Mouse (Mus musculus) kidney, adult 2 months (tissue): ENCODE measurements around the gene Ctsll3. TPM values are rescaled to one million over a fixed set of nuclear protein-coding genes. Genes with fewer than 3 reads are reported as not detected.
A peak's percentile ranks its signal among the peaks of the same experiment; 100 is the strongest.

Experiments
- DNase-seq: peaks from one replicate; pipeline ENCODE4 v3.0.0; 2021
- H3K27ac ChIP-seq: fragments of 200-500 bp; 2 replicates; pipeline ENCODE4 v1.5.1; 2012; ENCODE audit warnings: low read depth, low read length, control low read depth, inconsistent platforms; ENCODE audit not compliant: insufficient read depth
- H3K27me3 ChIP-seq: fragments of 200-500 bp; replicated peaks from 2 replicates; pipeline ENCODE4 v1.6.1; 2012; ENCODE audit warnings: mild to moderate bottlenecking, moderate library complexity, low read length, inconsistent platforms; ENCODE audit not compliant: control insufficient read depth, insufficient read depth
- H3K36me3 ChIP-seq: fragments of 200-500 bp; 2 replicates; pipeline ENCODE4 v1.6.1; 2012; ENCODE audit warnings: mild to moderate bottlenecking, moderate library complexity, low read length, inconsistent platforms; ENCODE audit not compliant: control insufficient read depth, insufficient read depth
- H3K4me1 ChIP-seq: fragments of 200-500 bp; 2 replicates; pipeline ENCODE4 v1.6.1; 2011; ENCODE audit warnings: low read length; ENCODE audit not compliant: control insufficient read depth, insufficient read depth
- H3K4me3 ChIP-seq: fragments of 200-500 bp; 2 replicates; pipeline ENCODE4 v1.5.1; 2011; ENCODE audit warnings: mild to moderate bottlenecking, low read depth, low read length, control low read depth; ENCODE audit not compliant: insufficient read depth
- CTCF ChIP-seq: fragments of 200-500 bp; conservative IDR thresholded peaks from 2 replicates; pipeline ENCODE4 v1.5.1; 2011; ENCODE audit warnings: low read depth, mild to moderate bottlenecking, control low read depth, low read length, moderate library complexity, mixed read lengths; ENCODE audit not compliant: insufficient read depth, insufficient read length
- POLR2A ChIP-seq: fragments of 200-500 bp; IDR thresholded peaks from one replicate; pipeline ENCODE4 v1.6.1; 2011; ENCODE audit warnings: low read depth, low read length, control low read depth
- WGBS: fragments of 180-500 bp; shearing (Covaris S2); methylation state at CpG from one replicate; pipeline ENCODE4 v1.1.7; 2018; 5-methylcytosine and 5-hydroxymethylcytosine counted together
- polyA plus RNA-seq: library from polyadenylated mRNA; depleted of rRNA; stranded (reverse); fragments of >200 nt; gene quantifications from 2 replicates; pipeline ENCODE4 v1.2.3, GENCODE M21; 2012; rRNA removed

Gene Ctsll3
- polyA plus RNA-seq, 1 experiment: not detected

- no peak for TF ChIP-seq POLR2A
- TF ChIP-seq CTCF: no peak
- no peak for DNase-seq
- Histone ChIP-seq H3K27me3 (no peaks in the 10 kb centered on the region), H3K36me3 (no peaks in the 10 kb centered on the region; the same call in none of the 2 replicates), H3K4me1 (no peaks in the 10 kb centered on the region), H3K4me3 (no peak overlapping the region), H3K27ac (no peak overlapping the region)
- WGBS: 72% methylated on average over 7 of the region's 7 CpGs
Observed at GRCm38 (mm10) chr13:60750930-60751329, 51.7 kb downstream of the Ctsll3 start.

- DNase-seq: peak; percentile 33
- no peaks in the 10 kb centered on the region for H3K4me1 ChIP-seq
Observed at GRCm38 (mm10) chr13:60748556-60748955, 54.1 kb downstream of the Ctsll3 start.

More at GRCm38 (mm10) chr13:60748556-60748955, 54.1 kb downstream of the Ctsll3 start:
- Histone ChIP-seq H3K4me3 (no peak overlapping the region), H3K36me3 (no peaks in the 10 kb centered on the region; the same call in none of the 2 replicates), H3K27me3 (no peaks in the 10 kb centered on the region), H3K27ac (no peak overlapping the region)
- TF ChIP-seq CTCF (0 out of 2 replicates have a peak, but pooled peaks have one; percentile 8), POLR2A (no peak)
- 92% methylated on average over 2 of the region's 2 CpGs for WGBS

Other genes starting within 250 kb of the Ctsll3 start
- 39.5 and 50.8 TPM in 2 replicates for gene Dapk1, start 200.9 kb downstream of the Ctsll3 start, polyA plus RNA-seq
- gene BC051665, start 16.5 kb downstream of the Ctsll3 start, polyA plus RNA-seq: not detected in 2 replicates
- gene 4930486L24Rik, start 61.6 kb upstream of the Ctsll3 start, polyA plus RNA-seq: 0.52 TPM in 1 of 2 replicates, not detected in the other
- gene Gm49392, start 94.0 kb upstream of the Ctsll3 start, polyA plus RNA-seq: 0.23 TPM in 1 of 2 replicates, not detected in the other
- gene Ctla2b, start 94.6 kb upstream of the Ctsll3 start, polyA plus RNA-seq: 0.34 and 1.7 TPM in 2 replicates
- not detected in 2 replicates for gene Tpbpb, start 102.0 kb upstream of the Ctsll3 start, polyA plus RNA-seq
- gene Gm49393, start 132.7 kb upstream of the Ctsll3 start, polyA plus RNA-seq: not detected in 2 replicates
- gene Gm49391, start 133.7 kb upstream of the Ctsll3 start, polyA plus RNA-seq: 1.4 and 2.1 TPM in 2 replicates
- 8.2 and 12.4 TPM in 2 replicates for gene Ctla2a, start 133.8 kb upstream of the Ctsll3 start, polyA plus RNA-seq
- gene Tpbpa, start 139.1 kb upstream of the Ctsll3 start, polyA plus RNA-seq: not detected in 2 replicates
- gene Ctsj, start 203.1 kb upstream of the Ctsll3 start, polyA plus RNA-seq: not detected in 2 replicates
- gene Ctsq, start 237.8 kb upstream of the Ctsll3 start, polyA plus RNA-seq: not detected in 2 replicates